Mouse (Mus musculus) cerebellum, adult 8-10 months (tissue): Measurements from ENCODE around the gene Fkbp2.

Experiments
- DNase-seq: peaks from one replicate; pipeline ENCODE4 v3.0.0; 2022

Fkbp2 gene

DNA sequence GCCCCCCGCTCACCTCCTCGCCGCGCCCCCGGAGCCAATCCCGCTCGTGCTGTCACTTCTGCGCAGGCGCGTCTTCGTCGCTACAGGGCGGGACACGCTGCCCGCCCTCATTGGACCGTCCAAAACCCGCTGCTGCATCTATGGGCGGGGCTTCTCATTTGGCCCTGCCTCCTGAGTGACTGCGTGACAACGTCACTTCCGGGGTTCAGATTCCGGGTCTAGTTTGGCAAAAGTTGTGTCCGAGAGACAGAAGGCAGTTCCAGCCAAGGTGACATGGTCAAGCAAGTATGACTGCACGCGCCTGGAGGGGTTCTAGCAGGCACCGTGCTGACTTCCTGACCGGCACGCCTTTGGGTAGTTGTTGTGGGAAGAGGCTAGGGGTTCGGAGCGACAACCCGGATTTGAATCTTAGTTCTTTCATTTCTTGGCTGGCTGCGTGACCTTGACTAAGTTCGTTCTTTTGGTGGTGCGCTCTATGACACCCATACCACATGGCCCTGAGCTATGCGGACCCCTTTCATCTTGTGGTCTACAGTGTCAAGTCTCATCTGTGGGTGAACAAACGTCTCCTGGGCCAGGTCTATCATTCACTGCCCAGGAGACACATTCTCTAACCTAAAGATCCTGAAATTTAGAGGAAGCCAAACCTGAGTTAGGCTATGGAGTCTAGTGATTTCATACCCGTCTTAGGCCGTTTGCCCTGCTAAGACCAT is at the start of gene Fkbp2:
Gene Fkbp2 (minus strand): TSS at position 121 of the 713 bp plus-strand sequence.
- DNase-seq = peak; percentile 99

DNA sequence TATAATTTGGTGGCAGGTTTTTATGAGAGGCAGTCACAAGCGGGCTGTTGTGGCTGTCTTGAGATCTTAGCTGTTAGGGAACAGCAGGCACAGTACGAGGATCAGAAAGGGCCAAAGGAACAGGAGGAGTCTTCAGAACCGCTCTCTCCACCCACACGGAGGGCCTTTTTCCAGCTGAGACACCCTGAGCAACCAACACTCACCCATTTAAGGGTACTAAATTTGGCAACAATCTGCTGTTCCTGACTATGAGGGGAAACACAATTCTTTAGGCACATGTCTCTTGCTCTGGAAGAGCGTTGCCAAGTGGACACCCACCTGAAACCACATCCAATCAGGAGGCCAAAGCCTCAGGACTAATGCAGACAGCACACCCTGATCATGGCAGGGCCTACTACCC is 49.2 kb upstream of the Fkbp2 start:
- no peak for DNase-seq

DNA sequence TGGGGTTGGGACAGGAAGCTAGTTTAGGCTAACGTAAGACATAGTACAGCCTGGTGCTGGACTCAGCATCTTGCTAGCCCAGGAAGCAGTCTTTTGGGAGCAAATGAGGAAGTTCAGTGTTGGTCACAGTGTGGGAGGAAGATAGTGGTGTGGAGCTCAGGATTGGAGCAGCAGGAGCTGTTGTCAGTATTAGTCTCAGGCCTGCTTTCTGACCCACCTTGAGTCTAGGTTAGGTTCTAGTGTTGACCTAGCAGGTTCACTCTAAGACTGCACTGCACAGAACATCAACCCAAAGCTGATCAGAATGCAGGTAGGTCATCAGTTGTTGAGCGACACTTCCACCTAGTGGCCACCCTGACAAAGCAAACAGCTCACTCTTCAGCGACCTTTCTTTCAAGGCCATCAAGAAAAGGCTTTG is 39.9 kb upstream of the Fkbp2 start:
- DNase-seq = peak; percentile 60

DNA sequence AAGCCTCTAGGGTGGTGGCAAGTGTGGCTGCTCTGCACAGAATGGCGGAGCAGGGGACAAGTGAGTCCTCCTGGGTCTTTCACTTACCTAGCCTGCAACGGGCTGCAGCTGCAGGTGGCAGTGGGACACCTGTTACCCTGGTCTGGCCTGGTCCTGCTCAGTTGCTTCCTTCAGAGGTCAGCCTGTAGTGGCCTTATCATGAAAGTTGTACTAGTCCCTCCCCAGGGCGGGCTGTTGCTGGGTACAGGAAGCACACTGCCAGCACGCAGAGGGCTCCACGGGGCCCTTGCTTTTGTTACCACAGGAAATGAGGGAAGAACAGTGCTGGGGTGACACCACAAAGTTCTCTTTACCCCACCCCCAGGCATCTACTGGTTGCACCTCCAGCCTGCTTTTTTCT is 38.9 kb upstream of the Fkbp2 start, which contains the start of gene Fermt3:
Gene Fermt3 (minus strand): TSS at position 279 of the 400 bp plus-strand sequence.
- no peak for DNase-seq

DNA sequence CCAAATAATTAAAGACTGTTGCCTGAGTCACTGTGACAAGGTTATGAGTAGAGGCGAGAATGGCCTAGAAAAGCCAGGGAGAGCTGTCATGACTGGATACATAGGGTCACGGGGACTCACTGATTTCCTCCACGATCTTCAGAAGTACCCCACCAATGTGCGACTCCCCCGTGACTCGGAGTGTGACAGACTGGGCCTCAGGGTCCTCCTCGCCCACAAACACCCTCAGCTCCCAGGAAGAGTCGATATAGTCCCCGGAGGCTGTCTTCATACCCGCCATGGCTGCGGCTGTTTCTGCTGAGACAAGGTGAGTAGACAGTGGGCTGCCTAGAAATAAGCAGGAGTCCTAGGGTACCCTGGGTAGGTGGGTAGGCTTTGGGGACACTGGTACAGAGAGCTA is 38.2 kb upstream of the Fkbp2 start:
- no peak for DNase-seq

DNA sequence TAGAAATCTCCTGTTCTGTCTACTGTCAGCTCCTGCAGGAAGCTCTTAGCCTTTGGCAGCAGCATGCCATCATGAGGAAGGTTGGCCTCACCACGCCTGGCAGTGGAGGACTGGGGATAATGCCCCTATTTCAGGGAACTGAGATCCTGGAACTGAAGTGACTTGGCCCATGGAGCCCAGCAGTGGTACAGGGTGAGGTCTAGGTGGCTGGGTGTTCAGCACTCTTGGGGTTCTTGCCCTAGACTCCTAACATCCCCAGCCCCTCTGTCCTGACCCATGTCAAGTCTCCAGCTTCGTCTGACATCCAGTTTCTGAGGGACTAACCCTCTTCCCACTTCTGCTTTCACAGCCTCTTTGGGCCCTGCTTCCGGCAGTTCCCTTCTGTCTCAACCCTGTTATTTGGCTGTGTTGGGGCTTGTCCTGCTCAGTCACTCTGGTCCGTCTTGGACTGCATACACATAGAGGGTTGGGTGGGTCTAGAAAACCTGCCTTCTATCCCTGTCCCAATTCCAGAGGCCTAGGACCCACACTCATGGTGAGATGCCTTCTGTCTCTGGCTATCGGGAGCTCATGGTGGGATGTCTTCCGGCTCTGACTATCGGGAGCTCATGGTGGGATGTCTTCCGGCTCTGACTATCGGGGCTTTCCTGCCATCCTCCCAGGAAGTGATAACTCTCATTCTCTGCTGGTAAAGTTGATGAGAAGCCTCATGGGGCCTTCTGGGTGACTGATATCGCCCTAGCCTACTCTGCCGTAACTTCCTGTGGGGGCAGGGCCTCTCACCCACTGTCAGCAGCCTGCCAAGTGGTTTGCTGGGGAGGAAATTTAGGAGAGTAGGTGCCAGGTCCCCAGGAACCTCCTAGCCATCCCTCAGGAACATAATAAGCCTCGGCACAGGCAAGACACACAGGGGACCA is 37.5 kb upstream of the Fkbp2 start:
- DNase-seq = no peak

DNA sequence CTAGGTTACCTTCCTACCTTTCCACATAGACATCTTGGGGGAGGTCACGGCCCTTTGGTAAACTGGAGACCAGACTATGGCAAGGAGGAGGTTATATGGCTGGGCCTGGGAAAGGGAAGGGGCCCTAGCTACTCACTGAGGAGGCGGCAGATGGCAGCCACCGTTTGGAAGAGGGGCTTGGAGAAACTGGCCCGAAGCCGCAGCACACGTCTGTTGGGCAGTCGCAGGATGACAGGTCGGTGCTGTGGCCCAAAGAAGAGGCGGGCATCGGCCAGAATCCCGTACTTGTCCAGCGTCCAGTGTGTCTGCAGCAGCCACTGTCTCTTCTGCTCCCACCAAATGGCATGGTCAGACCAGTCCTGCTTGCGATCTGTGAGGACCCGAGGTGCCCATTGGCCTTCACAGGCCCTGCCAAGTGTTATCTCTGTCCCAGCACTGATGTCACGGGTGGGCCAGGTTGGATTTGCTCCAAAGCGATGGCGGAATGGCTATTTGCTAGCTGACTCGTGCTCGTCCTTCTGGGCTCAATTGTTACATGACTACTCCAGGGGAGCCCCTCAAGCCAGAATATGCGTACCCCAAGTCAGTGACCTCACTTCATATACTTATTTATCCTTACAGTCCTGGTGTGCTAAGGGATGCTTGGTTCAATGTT is 34.3 kb upstream of the Fkbp2 start:
- no peak for DNase-seq

DNA sequence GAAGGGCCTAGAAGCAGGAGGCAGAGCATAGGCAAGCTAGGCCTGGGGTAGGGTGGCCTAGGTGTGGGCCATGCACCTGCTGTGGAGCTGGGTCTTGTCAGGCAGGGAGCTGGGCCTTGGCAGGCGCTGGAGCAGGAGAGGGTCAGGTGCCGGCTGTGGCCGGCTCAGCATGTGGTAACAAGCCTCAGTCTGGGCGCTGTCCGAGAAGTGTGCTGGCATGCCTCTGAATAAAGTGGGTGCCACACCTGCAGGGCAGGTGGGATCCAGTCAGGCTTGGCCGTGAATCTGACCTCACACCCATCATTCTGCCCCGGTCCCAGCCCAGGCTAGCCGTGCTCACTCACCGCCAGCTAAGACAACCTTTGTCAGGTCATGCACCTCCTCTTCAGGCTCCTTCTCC is 33.7 kb upstream of the Fkbp2 start:
- DNase-seq = no peak

DNA sequence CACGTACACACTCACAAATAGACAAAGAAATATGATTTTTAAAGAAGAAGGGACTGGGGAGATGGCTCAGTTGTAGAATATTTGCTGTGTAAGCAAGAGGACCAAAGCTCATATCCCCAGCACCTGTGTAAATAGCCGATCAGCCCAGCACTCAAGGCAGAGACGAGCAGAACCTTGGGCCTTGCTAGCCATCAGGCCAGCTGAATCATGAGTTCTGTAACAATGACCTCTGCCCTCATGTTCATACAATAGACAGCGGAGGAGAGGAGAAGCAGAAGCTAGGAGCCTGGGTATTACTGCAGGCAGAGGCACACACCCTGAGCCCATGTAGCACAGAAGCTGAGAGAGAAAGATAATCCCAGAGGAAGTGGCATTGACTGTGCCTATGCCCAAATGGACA is 32.1 kb upstream of the Fkbp2 start:
- no peak for DNase-seq

DNA sequence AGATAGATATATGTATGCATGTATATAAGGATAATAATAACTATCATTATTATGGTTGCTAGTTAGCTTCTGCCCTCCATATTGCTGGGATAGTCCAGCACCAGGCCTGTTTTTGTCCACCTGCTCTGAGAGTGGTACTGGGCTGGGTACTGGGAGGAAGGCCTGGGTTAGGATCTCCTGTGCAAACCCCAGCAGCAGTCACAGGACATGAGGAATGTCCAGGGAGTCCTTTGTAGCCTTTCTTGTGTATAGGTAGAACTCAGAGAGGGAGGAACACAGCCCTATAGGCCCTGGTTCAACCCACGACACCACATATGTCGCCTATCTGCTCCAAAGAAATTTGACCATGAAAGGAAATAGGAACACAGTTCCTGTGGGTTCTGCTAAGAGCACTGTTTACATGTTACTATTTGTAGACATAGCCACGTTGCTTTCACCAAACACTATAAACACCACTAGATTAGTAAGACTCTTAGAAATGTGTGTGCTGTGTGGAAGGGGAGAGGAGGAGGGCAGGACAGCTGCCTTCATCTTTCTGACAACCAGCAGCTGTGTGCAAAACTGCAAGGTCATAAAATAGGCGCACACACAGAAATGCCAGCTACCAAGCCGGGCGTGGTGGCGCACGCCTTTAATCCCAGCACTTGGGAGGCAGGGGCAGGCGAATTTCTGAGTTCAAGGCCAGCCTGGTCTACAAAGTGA is 26.7 kb upstream of the Fkbp2 start:
- DNase-seq = no peak

DNA sequence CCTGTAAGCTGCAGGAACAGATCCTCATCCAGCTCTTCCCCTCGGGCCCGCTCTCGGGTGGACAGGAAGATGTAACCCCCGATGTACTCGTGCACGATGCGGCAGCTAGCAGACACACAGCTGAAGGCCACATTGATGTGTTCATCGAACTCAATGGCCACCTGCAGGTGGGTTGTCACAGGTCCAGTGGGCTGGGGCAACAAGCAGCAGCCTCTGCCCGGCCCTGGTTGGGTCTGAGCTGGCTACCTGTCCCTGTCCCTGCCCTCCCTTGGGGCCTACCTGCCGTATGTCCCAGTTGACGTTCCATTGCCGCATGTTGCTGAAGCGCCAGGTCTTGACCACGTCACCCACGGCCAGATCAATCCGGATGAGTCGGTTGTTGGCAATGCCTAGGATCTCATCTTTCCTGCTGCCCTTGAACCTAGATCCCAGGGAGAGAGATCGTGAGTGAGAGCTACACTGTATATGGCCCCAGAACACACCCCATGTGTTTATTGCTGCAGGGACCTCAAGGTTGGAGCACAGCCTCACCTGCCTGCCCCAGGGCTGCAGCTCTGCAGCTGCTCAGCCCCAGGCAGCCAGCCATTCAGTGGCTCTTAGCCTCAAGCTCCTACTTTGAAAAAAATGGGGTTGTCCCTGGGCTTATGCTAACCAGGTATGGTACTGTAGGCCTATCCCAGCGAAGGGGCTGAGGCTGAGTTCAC is 19.2 kb upstream of the Fkbp2 start:
- DNase-seq = no peak

DNA sequence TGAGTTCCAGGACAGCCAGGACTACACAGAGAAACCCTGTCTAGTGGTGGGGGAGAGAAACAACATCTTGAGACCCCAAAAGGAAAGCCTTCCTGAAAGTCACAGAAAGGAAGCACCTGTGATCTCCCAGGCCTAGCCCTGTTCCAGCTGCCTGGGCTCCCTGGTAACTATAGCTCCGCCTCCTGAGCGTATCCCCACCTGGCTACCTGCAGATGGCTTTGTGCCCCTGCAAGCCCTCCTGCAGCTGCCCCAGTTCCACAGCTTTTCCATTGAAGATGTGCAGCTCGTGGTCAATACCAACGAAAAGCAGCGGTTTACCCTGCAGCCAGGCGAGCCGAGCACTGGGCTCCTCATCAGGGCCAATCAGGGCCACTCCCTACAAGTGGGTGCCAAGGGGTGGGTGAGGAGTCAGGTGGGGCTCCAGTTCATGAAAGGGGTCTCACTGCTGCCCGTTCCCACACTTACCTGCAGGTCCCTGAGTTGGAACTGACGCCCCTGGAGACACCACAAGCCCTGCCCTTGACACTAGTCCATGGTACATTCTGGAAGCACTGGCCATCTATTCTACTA is 17.5 kb upstream of the Fkbp2 start:
- DNase-seq = no peak

DNA sequence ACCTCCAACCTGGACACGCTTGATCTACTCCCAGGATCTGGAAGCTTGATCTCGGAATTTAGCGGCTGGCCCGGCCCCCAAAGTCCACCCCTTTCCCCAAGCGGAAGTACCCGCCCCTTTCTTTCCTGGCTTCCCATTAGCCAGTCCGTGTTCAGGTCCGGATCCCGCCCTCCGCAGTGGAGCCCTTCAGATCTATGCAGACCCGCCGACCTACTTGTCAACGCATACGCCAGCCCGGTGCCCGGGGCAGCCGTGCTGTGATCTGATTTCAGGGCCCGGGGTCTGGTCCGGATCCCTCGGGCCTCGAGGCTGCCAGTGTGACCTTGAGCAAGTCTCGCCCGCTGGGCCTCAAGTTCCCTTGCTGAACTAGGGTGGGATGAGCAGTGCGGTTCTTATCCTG is 15.7 kb upstream of the Fkbp2 start, which contains the start of the genes Nudt22 and Trpt1:
Gene Nudt22 (minus strand): TSS at position 112 of the 400 bp plus-strand sequence.
Gene Trpt1 (plus strand): TSS at position 126 of the 400 bp plus-strand sequence.
- DNase-seq = peak; percentile 84

DNA sequence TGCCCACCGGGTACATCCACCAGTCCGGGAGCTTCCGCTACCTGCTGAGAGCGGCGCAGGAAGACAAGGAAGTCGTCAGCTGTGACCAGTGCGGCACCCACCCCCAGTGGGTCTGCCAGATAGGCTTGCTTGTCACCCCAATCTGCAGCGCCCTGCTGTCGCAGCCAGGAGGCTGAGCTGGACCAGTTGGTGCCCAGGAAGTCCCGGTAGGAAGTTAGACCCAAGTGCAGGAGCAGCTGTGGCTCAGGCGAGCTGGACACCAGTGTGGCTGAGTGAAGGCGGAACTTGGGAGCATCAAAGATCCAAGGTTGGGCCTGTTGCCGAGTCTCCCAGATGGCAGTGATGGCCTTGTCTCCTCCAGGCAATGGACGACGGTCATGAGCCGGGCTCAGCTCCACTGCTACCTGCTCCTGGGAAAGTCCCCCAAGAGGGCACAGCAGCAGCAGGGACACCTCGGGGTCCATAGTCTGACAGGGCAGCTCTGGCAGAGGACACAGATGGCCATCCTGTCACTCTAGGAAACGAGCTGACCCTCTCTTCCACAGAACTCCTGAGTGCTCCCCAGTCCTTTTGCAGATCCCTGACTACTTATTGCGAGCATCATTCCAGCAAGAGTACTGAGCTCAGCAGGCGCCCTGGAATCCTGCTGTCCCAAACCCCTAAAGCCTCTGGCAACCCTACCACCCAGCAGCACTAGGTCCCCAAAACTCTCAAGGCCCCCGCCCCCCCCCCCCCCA is 15.1 kb upstream of the Fkbp2 start:
- no peak for DNase-seq

DNA sequence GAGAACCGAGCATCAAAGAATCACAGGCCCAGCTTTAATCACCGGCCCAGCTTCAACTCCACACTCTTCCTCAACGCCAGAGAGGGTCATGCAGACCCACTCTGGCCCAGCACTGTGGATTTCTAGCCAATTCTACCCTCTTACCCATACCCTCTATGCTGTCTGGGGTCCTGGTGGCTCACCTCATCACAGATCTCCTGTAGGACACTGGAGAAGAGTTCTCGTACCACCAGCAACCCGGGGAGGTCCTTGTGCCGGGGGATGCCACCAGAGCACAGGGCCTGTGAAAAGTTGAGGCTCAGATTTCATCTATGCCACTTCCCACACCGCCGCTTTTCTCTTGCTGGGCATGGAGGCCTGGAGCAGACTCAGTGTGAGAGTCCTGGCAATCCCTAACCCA is 14.2 kb upstream of the Fkbp2 start:
- no peak for DNase-seq

DNA sequence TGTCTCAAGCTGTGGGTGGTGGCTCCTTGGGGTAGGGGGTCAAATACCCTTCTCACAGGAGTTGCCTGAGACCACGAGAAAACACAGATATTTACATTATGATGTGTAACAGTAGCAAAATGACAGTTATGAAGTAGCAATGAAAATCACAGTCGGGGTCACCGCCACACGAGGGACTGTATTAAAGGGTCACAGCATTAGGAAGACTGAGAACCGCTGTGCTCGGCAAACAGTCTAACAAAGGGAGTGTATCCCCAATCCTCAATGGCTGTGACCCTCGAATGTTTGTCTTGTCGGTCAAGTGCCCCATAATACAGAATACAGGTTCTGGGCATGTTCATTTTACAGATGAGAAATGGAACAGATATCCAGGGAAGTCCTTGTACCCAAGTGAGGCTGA is 13.7 kb upstream of the Fkbp2 start:
- DNase-seq = no peak

DNA sequence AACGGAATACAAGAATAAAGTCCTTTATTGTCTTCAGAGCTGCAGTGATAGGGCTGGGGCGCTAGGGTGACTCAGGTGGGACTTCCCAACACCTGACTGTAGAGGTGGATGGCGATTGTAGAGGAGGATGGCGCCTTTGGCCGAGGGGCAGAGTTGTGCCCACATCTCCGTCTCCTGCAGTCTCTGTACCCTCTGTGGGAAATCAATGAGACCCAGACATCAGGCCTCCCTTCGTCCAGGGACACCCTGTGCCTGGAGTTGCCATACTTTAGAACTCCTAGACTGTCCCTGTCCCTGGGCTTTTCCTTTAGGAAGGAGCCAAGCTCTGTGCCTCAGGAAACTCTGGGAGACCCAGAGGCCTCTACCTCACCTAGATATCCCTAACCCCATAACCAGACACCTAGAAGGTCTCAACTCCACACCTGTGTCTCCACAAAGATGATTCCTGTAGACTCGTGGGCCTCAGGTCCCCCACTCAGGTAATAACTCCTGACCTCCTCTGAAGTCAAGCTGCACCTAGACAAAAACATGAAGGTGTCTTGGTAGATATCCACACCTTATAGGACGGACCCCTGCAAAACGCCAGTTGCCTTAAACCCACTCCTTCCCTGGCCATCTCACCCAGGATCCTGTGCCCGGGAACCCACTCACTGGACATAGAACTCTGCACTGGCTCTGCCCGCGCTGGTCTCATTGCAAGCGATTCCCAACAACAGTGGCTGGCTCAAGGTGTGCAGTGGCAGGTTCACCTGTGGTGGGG is 12.9 kb upstream of the Fkbp2 start:
- DNase-seq = peak; percentile 33

DNA sequence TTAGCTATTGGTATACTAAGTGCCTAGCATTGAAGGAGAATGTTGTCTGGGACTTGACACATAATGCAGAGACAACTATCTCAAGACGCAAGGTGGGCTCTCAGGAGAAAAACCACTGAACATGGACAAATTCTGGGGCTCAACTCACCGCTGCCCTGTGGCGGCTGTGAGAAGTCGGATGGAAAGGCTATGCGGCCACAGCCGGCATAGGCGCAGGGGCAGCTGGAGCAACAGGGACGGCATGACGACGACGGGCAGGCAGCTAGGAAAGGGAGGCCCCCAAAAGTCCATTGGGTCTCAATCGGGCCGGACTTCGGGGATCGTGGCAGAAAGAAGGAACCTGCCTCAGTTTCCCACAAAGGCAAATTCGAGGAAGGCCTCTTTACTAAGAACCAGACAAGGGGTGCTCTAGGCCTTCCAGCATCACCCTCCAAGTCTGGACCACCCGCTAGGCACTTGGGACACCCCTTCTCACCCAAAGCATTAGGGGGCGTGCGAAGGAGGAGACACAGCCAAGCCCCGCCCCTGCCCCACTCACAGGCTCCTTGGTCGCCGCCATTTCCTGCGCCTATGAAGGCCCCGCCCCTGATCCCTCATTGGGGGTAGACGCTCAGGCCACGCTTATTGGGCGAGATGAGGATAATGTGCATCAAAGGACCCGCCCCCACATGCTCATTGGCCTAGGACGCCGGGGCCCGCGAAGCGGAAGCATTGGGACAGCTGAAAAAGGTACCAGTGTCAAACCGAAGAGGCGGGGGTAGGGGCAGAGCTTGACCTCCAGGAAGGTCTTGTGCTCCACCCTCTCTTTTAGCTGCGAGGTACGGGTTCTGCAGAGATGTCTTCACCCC is 11.9 kb upstream of the Fkbp2 start, which contains the start of gene Dnajc4:
Gene Dnajc4 (minus strand): TSS at position 562 of the 848 bp plus-strand sequence.
- peak; percentile 93 for DNase-seq

DNA sequence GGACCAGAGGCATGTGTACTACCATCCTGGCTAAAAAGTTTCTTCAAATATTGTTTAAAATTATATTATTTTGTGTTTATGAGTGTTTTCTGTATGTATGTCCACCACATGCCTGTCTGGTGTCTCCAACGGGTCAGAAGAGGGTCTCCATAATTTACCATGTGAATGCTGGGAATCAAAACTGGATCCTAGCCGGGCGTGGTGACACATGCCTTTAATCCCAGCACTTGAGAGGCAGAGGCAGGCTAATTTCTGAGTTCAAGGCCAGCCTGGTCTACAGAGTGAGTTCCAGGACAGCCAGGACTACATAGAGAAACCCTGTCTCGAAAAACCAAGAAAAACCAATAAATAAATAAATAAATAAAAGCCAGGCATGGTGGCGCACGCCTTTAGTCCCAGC is 10.9 kb upstream of the Fkbp2 start:
- DNase-seq = peak; percentile 25
